Mouse (Mus musculus): ENCODE measurements around the gene Ckm. TPM values are rescaled to one million over a fixed set of nuclear protein-coding genes. Genes with fewer than 3 reads are reported as not detected.

Gene Ckm
- polyA plus RNA-seq, 1 experiment from 2014 or later: 0.40 TPM

DNA sequence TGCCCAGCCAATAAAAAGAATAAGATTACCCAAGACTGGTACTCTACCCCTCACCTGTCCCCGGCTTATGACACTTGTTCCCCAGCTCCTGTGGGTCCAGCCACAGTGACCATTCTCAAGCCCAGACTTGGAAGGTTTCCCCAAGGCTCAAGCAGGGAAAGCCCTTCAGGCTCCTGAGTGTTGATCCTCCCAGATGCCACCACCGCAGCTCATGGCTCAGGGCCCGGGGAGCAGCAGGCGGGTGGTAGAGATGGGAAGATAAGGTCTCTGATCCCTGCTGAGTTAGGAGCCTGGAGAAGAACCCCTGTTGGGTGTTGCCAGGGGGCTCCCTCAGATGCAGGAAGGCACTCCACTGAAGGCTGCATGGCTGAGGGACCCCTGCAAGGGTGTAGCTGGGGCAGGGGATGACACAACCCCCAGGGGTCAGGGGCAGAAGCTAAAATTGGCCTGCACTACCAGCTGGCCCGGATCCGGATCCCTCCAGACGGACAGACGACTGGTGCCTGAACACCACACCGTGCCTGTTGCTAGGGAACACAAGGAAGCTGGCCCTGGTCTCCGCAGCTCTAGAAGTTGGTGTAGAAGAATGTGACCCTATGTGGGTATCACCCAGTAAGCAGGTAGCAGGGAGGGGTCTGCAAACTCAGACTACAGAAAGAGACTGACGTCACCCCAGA lies 51.4 kb downstream of the Ckm start:
- Histone ChIP-seq H3K4me3 (ENCODE audit: low read depth, low read length) (no peak overlapping the region), H3K4me2 (no peak overlapping the region), H3K9ac (ENCODE audit: low read depth, low read length) (no peak overlapping the region), H3K27me3 (replicated peaks; ENCODE audit: control insufficient read depth, insufficient read depth, low read length) (no peaks in the 10 kb centered on the region), H3K27ac (ENCODE audit: low read depth, low read length) (no peak overlapping the region), H3K4me1 (replicated peaks; ENCODE audit: control insufficient read depth, insufficient read depth, low read length) (peaks cover 19% of the 10 kb centered on the region), H3K36me3 (ENCODE audit: control insufficient read depth, insufficient read depth, low read length) (peaks cover 15% of the 10 kb centered on the region), H3K9me3 (ENCODE audit: control insufficient read depth, low read length) (no peaks in the 10 kb centered on the region)
- DNase-seq (ENCODE audit: low spot score): no peak
- 77% methylated on average over 11 of the region's 11 CpGs for WGBS
- ATAC-seq (replicated peaks; ENCODE audit: low FRiP score): no peak

DNA sequence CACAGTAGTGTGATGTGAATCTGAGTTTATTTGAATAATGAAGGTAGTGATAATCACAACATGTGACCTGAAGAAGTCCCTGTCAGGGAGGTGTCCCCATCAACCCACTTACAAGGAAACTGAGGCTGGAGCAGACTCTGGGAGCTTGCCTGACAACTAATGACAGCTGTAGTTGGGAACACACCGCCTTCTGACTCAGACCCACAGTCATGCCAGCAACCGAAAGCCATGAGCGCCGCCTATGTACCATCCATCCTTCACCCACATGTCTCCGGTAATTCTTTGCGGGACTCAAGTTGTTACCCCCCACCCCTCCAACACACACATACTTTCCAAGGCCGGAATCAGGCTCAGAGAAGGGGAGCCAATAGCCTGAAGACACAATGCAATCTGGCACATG lies 52.1 kb downstream of the Ckm start:
- Histone ChIP-seq H3K27ac (ENCODE audit: low read depth, low read length) (no peak overlapping the region), H3K4me2 (peak overlapping the region; percentile 95), H3K27me3 (replicated peaks; ENCODE audit: control insufficient read depth, insufficient read depth, low read length) (no peaks in the 10 kb centered on the region), H3K36me3 (ENCODE audit: control insufficient read depth, insufficient read depth, low read length) (peaks cover 8% of the 10 kb centered on the region), H3K9ac (ENCODE audit: low read depth, low read length) (no peak overlapping the region), H3K4me1 (replicated peaks; ENCODE audit: control insufficient read depth, insufficient read depth, low read length) (peaks cover 19% of the 10 kb centered on the region), H3K9me3 (ENCODE audit: control insufficient read depth, low read length) (no peaks in the 10 kb centered on the region), H3K4me3 (ENCODE audit: low read depth, low read length) (no peak overlapping the region; the same call in 1 of the 2 replicates)
- WGBS: 90% methylated on average over 7 of the region's 7 CpGs
- DNase-seq (ENCODE audit: low spot score): no peak
- no peak for ATAC-seq (replicated peaks; ENCODE audit: low FRiP score)

DNA sequence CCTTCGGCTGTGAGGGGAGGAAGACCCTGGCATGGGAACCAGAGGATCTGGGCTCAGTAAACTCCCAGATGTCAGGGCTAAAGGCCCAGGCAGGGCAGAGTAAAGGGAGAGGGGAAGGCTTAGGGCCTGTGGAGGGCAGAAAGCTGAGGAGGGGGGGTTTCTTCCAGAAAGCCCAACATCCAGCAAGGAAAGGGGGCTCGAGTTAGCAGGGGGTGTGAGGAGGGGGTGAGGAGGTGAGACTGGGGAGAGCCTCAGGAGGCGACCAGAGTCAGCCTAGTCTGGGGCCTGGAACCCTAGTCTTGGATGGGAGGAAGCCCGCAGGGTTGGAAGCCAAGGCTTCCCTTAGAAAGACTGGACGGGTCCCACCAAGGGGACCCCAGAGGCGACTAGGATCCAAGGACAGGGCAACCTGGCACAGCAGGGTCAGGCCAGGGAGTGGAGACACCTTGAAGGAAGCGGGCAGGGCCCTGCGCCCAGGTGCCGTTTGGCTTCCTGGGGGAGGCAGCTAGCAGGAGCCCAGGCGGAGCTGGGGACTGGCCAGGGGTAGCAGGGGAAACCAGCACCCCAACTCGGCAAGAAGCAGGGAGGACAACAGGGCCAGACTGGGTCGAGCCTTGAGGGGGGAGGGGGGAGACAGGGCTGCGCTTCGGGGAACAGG lies 53.0 kb downstream of the Ckm start:
- Histone ChIP-seq H3K4me1 (replicated peaks; ENCODE audit: control insufficient read depth, insufficient read depth, low read length) (peaks cover 23% of the 10 kb centered on the region), H3K9me3 (ENCODE audit: control insufficient read depth, low read length) (no peaks in the 10 kb centered on the region), H3K9ac (ENCODE audit: low read depth, low read length) (peak overlapping the region; percentile 83), H3K27me3 (replicated peaks; ENCODE audit: control insufficient read depth, insufficient read depth, low read length) (no peaks in the 10 kb centered on the region), H3K36me3 (ENCODE audit: control insufficient read depth, insufficient read depth, low read length) (peaks cover 6% of the 10 kb centered on the region; the same call in 1 of the 2 replicates), H3K27ac (ENCODE audit: low read depth, low read length) (peak overlapping the region; percentile 14), H3K4me3 (ENCODE audit: low read depth, low read length) (peak overlapping the region; percentile 74), H3K4me2 (peak overlapping the region; percentile 95)
- WGBS: 8% methylated on average over 14 of the region's 14 CpGs
- no peak for DNase-seq (ENCODE audit: low spot score)
- 0 out of 2 replicates have a peak, but pooled peaks have one; percentile 0 for ATAC-seq (replicated peaks; ENCODE audit: low FRiP score)

DNA sequence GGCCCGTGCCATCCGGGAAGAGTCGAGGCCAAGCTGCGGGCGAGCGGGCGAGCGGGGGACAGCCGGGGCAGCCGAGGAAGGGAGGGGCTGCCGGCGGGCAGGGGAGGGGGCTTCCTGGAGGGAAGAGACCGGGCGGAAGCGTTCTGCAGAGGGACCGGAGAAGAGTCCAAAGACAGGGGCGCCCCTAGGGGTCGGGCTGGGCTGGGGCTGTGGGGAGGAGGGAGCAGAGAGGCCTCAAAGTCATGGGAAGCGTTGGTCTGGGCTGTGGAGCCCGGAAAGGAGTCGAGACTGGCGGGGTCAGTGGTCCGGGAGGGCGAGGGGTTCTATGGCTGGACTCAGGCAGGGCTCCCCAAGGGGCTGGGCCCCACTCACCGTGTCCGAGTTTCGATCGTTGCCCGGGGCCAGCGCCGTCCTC lies 53.5 kb downstream of the Ckm start:
- DNase-seq (ENCODE audit: low spot score): peak; percentile 78
- ATAC-seq (replicated peaks; ENCODE audit: low FRiP score): peak; percentile 67
- Histone ChIP-seq H3K9me3 (ENCODE audit: control insufficient read depth, low read length) (no peaks in the 10 kb centered on the region), H3K9ac (ENCODE audit: low read depth, low read length) (peak overlapping the region; percentile 83), H3K27me3 (replicated peaks; ENCODE audit: control insufficient read depth, insufficient read depth, low read length) (no peaks in the 10 kb centered on the region), H3K4me1 (replicated peaks; ENCODE audit: control insufficient read depth, insufficient read depth, low read length) (peaks cover 28% of the 10 kb centered on the region), H3K4me3 (ENCODE audit: low read depth, low read length) (peak overlapping the region; percentile 74), H3K36me3 (ENCODE audit: control insufficient read depth, insufficient read depth, low read length) (peaks cover 6% of the 10 kb centered on the region; the same call in 1 of the 2 replicates), H3K4me2 (peak overlapping the region; percentile 95), H3K27ac (ENCODE audit: low read depth, low read length) (peak overlapping the region; percentile 14)
- WGBS: under 1% methylated on average over 29 of the region's 31 CpGs

DNA sequence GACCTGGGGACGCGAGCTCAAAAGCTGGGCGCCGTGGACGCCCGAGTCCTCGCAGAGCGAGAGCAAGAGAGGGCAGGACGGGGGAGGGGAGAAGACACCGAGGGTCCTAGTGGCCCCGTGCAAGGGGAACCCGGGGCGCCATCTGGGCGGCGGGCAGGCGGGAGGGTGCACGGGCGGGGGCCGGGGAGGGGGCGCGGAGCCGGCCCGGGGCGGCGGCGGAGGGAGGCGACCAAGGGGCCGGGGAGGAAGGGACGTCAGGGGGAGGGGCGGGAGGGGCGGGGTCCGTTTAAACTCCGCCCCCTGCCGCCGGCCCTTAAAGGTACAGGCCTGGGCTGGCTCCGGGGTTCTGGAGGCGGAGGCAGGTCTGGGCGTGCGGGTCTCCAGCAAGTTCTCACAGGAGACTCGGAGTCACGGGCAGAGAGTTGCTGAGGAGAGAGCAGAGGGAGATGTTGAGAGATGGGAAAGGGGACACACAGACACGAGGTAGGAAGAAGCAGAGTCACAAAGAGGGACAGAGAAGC lies 54.1 kb downstream of the Ckm start, which contains the start of gene Mark4:
Gene Mark4 (minus strand): TSS at position 231 of the 521 bp plus-strand sequence.
- no peaks in the 10 kb centered on the region for H3K9me3 ChIP-seq (ENCODE audit: control insufficient read depth, low read length)
- no peaks in the 10 kb centered on the region for H3K27me3 ChIP-seq (replicated peaks; ENCODE audit: control insufficient read depth, insufficient read depth, low read length)
- H3K36me3 ChIP-seq (ENCODE audit: control insufficient read depth, insufficient read depth, low read length): peaks cover 6% of the 10 kb centered on the region; the same call in 1 of the 2 replicates
- peak; percentile 86 for ATAC-seq (replicated peaks; ENCODE audit: low FRiP score)
- peak within 1 kb of the TSS; percentile 74 for H3K4me3 ChIP-seq (ENCODE audit: low read depth, low read length)
- peak within 1 kb of the TSS; percentile 35 for H3K27ac ChIP-seq (ENCODE audit: low read depth, low read length)
- peak; percentile 87 for DNase-seq (ENCODE audit: low spot score)
- H3K4me1 ChIP-seq (replicated peaks; ENCODE audit: control insufficient read depth, insufficient read depth, low read length): peaks cover 30% of the 10 kb centered on the region
- peak within 1 kb of the TSS; percentile 95 for H3K4me2 ChIP-seq
- WGBS: 2% methylated on average over 23 of the region's 42 CpGs
- peak within 1 kb of the TSS; percentile 83 for H3K9ac ChIP-seq (ENCODE audit: low read depth, low read length)

DNA sequence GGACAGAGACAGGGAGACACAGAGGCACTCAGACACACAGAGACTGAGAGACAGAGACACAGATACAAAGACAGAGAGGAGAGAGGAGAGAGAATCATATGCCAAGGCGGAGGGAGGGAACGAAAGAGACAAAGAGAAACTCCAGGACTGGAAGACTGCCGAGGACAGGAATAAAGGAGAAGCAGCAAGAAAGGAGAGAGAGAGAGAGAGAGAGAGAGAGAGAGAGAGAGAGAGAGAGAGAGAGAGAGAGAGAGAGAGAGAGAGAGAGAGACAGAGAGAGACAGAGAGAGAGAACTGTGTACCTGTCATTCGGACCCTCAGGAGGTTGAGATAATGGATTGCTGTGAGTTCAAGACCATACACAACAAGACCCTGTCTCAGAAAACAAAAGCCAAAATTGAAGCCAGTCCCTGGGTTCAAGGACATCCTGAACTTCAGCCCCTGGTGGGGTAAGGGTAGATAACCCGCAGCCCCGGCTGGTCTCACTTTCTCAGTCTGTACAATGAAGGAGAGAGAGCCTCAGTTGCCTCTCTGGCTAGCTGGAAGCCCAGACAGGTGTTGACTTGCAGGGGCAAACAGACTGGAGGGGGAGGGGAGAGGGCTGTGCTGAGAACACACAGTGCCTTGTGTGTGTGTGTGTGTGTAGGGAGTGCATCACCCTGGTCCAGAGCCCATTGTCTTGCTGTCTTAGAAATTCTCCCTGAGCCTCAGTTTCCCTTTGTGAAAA lies 54.7 kb downstream of the Ckm start:
- Histone ChIP-seq H3K4me3 (ENCODE audit: low read depth, low read length) (peak overlapping the region; percentile 74), H3K9me3 (ENCODE audit: control insufficient read depth, low read length) (no peaks in the 10 kb centered on the region), H3K4me2 (peak overlapping the region; percentile 95), H3K27me3 (replicated peaks; ENCODE audit: control insufficient read depth, insufficient read depth, low read length) (no peaks in the 10 kb centered on the region), H3K4me1 (replicated peaks; ENCODE audit: control insufficient read depth, insufficient read depth, low read length) (peaks cover 32% of the 10 kb centered on the region), H3K9ac (ENCODE audit: low read depth, low read length) (peak overlapping the region; percentile 58), H3K27ac (ENCODE audit: low read depth, low read length) (peak overlapping the region; percentile 35; the same call in 1 of the 2 replicates), H3K36me3 (ENCODE audit: control insufficient read depth, insufficient read depth, low read length) (peaks cover 6% of the 10 kb centered on the region; the same call in 1 of the 2 replicates)
- DNase-seq (ENCODE audit: low spot score) (no peak), ATAC-seq (replicated peaks; ENCODE audit: low FRiP score) (no peak)
- WGBS: 24% methylated on average over 6 of the region's 6 CpGs

DNA sequence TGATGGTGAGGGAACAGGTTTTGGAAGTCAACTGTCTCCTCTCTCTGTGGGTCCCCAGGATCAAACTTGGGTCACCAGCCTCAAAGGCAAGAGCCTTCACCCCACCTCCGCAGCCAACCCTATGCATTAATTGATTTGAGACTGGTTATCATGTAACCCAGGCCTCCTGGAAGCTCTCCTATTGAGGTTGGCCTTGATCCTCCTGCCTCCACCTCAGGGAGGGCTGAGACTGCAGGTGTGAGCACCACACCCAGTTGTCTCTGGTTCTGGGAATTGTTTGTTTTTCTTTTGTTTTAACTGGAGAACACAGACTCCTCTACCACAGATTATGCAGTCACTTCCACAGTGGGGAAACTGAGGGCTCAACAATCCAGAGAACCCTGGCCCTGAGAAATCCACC lies 55.9 kb downstream of the Ckm start:
- Histone ChIP-seq H3K9ac (ENCODE audit: low read depth, low read length) (no peak overlapping the region), H3K4me1 (replicated peaks; ENCODE audit: control insufficient read depth, insufficient read depth, low read length) (peaks cover 29% of the 10 kb centered on the region), H3K27me3 (replicated peaks; ENCODE audit: control insufficient read depth, insufficient read depth, low read length) (no peaks in the 10 kb centered on the region), H3K36me3 (ENCODE audit: control insufficient read depth, insufficient read depth, low read length) (0 out of 2 replicates have a peak, but pooled peaks cover 3% of the 10 kb centered on the region), H3K4me2 (no peak overlapping the region), H3K27ac (ENCODE audit: low read depth, low read length) (no peak overlapping the region), H3K9me3 (ENCODE audit: control insufficient read depth, low read length) (no peaks in the 10 kb centered on the region), H3K4me3 (ENCODE audit: low read depth, low read length) (no peak overlapping the region)
- no peak for ATAC-seq (replicated peaks; ENCODE audit: low FRiP score)
- DNase-seq (ENCODE audit: low spot score): no peak
- 25% methylated on average over 1 of the region's 1 CpGs for WGBS

DNA sequence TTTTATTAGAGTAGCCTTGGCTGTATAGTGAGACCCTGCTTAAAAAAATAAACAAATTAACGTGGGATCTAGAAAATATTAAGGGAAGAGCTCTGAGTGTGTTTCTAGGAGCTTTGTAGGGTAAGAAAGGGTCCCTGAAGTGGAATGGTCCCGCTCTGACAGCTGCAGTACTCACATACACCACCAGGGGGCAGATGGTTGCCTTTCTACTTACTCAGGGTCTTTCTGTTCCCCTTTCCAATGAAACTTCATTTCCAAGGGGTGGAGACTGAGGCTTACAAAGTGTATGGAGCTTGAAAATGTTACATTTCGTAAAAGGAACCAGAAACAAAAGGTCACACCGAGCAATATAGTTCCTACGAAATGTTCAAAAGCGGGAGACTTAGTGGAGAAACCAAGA lies 56.9 kb downstream of the Ckm start:
- DNase-seq (ENCODE audit: low spot score) (peak; percentile 79), ATAC-seq (replicated peaks; ENCODE audit: low FRiP score) (no peak)
- Histone ChIP-seq H3K9me3 (ENCODE audit: control insufficient read depth, low read length) (no peaks in the 10 kb centered on the region), H3K9ac (ENCODE audit: low read depth, low read length) (no peak overlapping the region), H3K27ac (ENCODE audit: low read depth, low read length) (no peak overlapping the region), H3K27me3 (replicated peaks; ENCODE audit: control insufficient read depth, insufficient read depth, low read length) (no peaks in the 10 kb centered on the region), H3K4me1 (replicated peaks; ENCODE audit: control insufficient read depth, insufficient read depth, low read length) (peaks cover 29% of the 10 kb centered on the region), H3K4me3 (ENCODE audit: low read depth, low read length) (no peak overlapping the region), H3K36me3 (ENCODE audit: control insufficient read depth, insufficient read depth, low read length) (no peaks in the 10 kb centered on the region), H3K4me2 (0 out of 2 replicates have a peak overlapping the region, but pooled peaks have one; percentile 6)
- 13% methylated on average over 6 of the region's 6 CpGs for WGBS
